Mouse (Mus musculus) hindbrain, embryonic 16.5 days (tissue): Measurements from ENCODE around the gene Ppp1r10. TPM values are rescaled to one million over a fixed set of nuclear protein-coding genes. Genes with fewer than 3 reads are reported as not detected.

Experiments
- ATAC-seq: fragments of 200-750 bp; cut with Nextera tagmentation; 2 replicates; pipeline ENCODE4 v1.8.0; 2017; ENCODE audit warnings: moderate TSS enrichment, moderate library complexity
- H3K27ac ChIP-seq: fragments of 300-500 bp; sonication (generic); 2 replicates; pipeline ENCODE4 v1.5.1; 2014; ENCODE audit warnings: low read depth, mild to moderate bottlenecking, control low read depth, low read length, moderate library complexity
- H3K27me3 ChIP-seq: fragments of 300-500 bp; sonication (generic); replicated peaks from 2 replicates; pipeline ENCODE4 v1.6.1; 2014; ENCODE audit warnings: low read length; ENCODE audit not compliant: control insufficient read depth, insufficient read depth
- H3K36me3 ChIP-seq: fragments of 300-500 bp; sonication (generic); 2 replicates; pipeline ENCODE4 v1.6.1; 2014; ENCODE audit warnings: mild to moderate bottlenecking, low read length, moderate library complexity, mixed read lengths; ENCODE audit not compliant: control insufficient read depth, insufficient read depth
- H3K4me1 ChIP-seq: fragments of 300-500 bp; sonication (generic); 2 replicates; pipeline ENCODE4 v1.6.1; 2014; ENCODE audit warnings: low read depth, low read length; ENCODE audit not compliant: control insufficient read depth, insufficient read depth
- H3K4me2 ChIP-seq: fragments of 300-500 bp; sonication (generic); 2 replicates; pipeline ENCODE4 v1.6.1; 2014; ENCODE audit warnings: mild to moderate bottlenecking, low read length, control low read depth, moderate library complexity
- H3K4me3 ChIP-seq: fragments of 300-500 bp; sonication (generic); 2 replicates; pipeline ENCODE4 v1.5.1; 2014; ENCODE audit warnings: mild to moderate bottlenecking, low read length, control low read depth, moderate library complexity
- H3K9ac ChIP-seq: fragments of 300-500 bp; sonication (generic); 2 replicates; pipeline ENCODE4 v1.6.1; 2014; ENCODE audit warnings: low read depth, mild to moderate bottlenecking, control low read depth, low read length, moderate library complexity
- H3K9me3 ChIP-seq: fragments of 300-500 bp; sonication (generic); 2 replicates; pipeline ENCODE4 v1.6.1; 2014; ENCODE audit warnings: mild to moderate bottlenecking, low read length, moderate library complexity; ENCODE audit not compliant: control insufficient read depth
- WGBS: fragments of 180-500 bp; shearing (Covaris S2); extraction: QIAGEN DNeasy Blood & Tissue Kit; methylation state at CpG from one replicate; pipeline ENCODE4 v1.1.7; 2014; 5-methylcytosine and 5-hydroxymethylcytosine counted together
- polyA plus RNA-seq: library from polyadenylated mRNA; unstranded; fragments of >200 nt; fragmentation: Nextera tagmentation; extraction: Ambion mirVana; gene quantifications from 2 replicates; pipeline ENCODE4 v1.2.1, GENCODE M21; 2015

Ppp1r10 gene
- polyA plus RNA-seq, 1 experiment from 2014 or later, result 32.7 TPM

DNA sequence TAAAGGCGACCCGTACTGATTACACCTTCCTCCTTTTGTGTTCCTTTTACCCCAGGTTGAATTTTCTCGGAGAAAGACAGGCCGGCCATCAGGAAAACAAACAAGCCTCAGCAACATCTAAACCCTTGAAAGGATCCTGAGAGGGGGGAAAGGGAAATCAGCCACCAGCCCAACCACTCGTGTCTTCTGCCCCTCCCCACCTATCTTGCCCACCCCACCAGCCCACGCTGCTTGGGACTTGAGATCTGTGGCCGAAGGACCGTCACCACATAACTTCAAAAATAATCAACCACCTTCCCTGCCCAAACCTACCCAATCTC lies 869 bp downstream of the Ppp1r10 start:
- ATAC-seq, result no peak
- H3K9ac ChIP-seq, result peak overlapping the region; percentile 88
- peak overlapping the region; percentile 67 for H3K4me3 ChIP-seq
- H3K27ac ChIP-seq, result peak overlapping the region; percentile 91
- peak overlapping the region; percentile 87 for H3K4me2 ChIP-seq
- H3K27me3 ChIP-seq, result no peaks in the 10 kb centered on the region
- no peaks in the 10 kb centered on the region for H3K9me3 ChIP-seq
- no peaks in the 10 kb centered on the region; the same call in 1 of the 2 replicates for H3K36me3 ChIP-seq
- H3K4me1 ChIP-seq, result peaks cover 31% of the 10 kb centered on the region
- 0% methylated on average over 8 of the region's 8 CpGs for WGBS

DNA sequence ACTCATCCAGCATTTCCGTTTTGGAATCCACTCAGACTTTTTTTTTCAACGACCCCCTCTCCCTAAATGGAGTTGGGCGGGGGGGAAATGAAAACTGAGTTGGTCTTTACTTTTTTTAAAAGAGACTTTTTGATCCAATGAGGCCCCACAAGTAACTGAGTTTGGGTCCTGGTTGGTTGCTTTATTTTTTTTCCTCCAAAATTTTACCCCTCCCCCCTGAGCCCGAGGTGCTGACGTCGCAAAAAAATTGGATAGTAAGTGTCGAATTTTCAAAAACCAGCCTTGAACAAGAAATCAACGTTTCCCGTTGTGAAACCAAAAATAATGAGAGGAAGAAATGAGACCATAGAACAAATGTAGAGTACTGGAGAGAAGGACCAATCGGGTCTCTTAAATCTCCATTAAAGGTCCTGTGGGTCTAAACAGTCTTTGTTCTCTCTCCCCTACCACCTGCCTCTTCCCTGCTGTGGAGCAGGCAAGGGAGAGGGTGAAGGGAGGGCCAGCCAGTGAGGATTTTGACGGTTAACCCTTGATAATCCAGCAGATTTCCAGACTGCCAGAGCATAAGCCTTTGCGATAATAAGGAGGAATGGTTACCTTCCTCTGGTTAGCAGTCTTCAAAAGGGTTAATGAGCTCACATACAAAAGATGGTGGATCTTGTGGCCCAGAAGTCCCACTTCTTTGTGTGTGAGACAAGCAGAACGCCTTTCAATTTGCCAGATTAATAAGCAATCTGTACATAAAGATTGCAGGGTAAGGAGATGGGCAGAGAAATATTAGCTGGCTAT lies 1.4 kb downstream of the Ppp1r10 start:
- peak; percentile 7 for ATAC-seq
- no peaks in the 10 kb centered on the region for H3K27me3 ChIP-seq

DNA sequence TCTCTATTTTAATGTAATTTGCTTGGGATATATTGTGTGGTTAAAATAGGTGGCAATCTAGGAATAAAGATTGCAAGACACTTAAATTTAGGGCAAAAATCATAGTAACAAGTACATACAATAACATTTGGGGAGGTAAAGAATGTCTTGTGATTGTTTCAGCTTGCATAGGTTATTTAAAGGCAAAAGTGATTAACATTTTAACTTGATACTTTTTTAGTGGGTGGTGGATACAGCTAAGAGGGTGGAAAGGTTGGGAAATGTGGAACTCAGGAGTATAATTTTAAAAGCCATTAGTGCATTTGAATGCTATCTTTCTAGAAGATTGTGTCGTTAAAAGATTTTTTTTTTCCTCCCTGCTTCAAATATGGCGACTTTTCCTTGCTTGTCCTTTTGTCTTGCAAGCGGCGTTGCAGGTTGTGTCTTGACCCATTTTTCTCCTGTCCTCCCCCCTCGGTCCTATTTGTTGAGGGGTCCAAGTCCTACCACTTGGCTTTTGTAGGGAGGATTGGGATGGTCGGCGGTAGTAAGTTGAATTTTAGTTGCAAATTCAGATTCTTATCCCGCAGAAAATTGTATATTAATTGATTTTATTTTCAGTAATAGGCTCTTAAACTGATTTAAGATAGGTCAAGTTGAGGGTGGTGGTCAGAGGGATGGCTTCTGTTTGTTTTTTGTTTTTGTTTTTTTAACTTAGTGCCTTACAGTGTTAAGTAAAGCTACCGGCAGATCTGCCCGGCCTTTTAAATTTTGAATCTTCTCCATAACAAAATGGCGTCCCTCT lies 2.2 kb downstream of the Ppp1r10 start:
- H3K9ac ChIP-seq, result peak overlapping the region; percentile 88
- peak overlapping the region; percentile 87 for H3K4me2 ChIP-seq
- peak overlapping the region; percentile 91 for H3K27ac ChIP-seq
- 0 out of 2 replicates have a peak, but pooled peaks cover 2% of the 10 kb centered on the region for H3K36me3 ChIP-seq
- H3K4me3 ChIP-seq, result peak overlapping the region; percentile 67
- no peaks in the 10 kb centered on the region for H3K27me3 ChIP-seq
- 0% methylated on average over 11 of the region's 11 CpGs for WGBS
- no peak for ATAC-seq
- H3K9me3 ChIP-seq, result no peaks in the 10 kb centered on the region
- H3K4me1 ChIP-seq, result peaks cover 33% of the 10 kb centered on the region

More for the DNA sequence above, 1.4 kb downstream of the Ppp1r10 start:
- under 1% methylated on average over 13 of the region's 13 CpGs for WGBS
- Histone ChIP-seq H3K4me1 (peaks cover 33% of the 10 kb centered on the region), H3K9ac (peak overlapping the region; percentile 88), H3K4me2 (peak overlapping the region; percentile 87), H3K27ac (peak overlapping the region; percentile 91), H3K9me3 (no peaks in the 10 kb centered on the region), H3K4me3 (peak overlapping the region; percentile 67), H3K36me3 (no peaks in the 10 kb centered on the region; the same call in 1 of the 2 replicates)

DNA sequence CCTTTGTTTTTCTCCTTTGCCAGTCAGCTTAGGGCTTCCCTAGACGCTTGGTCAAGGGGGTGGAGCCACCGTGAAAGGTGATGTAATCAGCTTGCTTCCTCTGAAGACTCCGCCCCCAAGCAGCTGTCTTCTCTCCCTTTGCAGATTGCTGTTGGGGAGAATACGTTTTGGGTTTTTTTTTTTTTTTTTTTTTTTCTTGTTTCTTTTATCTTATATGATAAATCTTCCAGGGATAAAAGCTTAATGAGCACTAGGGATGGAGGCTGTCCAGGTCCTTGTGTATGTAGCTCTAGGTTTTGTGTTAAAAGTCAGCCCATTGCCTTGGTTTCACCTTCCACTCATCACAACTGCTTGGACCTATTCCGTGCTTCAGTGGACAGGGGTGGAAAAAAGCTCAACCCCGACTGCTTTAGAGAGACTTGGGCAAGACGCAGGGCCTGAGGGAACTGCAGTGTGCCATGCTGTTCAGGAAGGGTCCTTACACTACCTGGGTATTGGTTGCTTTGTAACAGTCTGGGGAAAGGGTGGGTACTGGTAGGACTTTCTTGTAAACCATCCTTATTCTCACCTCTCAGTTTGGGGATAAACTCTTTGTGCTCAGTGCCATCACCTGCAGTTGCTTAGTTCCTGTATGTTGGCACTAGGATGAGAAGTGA lies 3.0 kb downstream of the Ppp1r10 start:
- Histone ChIP-seq H3K4me2 (peak overlapping the region; percentile 87), H3K27me3 (no peaks in the 10 kb centered on the region), H3K4me1 (peaks cover 33% of the 10 kb centered on the region), H3K9me3 (no peaks in the 10 kb centered on the region), H3K9ac (peak overlapping the region; percentile 88), H3K4me3 (peak overlapping the region; percentile 67), H3K36me3 (peaks cover 4% of the 10 kb centered on the region), H3K27ac (peak overlapping the region; percentile 91)
- ATAC-seq, result peak; percentile 46
- 2% methylated on average over 7 of the region's 7 CpGs for WGBS

DNA sequence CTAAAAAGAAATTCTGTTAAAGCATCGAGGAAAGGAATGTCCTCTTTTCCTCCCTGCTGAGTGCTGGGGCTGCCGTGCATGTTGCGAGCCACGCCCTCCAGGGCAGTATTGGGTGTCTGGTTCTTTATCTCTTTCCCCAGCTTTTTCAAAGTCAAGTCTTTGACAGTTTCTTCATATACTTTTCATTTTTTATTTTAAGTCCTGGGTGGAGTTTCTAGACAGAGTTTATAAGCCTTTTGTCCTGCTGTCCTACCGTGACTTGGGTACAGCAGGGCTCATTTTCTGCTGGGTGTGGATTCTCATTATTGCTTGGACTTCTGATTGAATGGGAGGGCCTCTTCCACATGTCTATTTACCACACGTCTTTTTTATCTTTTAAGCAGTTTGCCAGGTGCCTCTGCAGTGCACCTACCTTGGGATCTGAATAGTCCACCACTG lies 3.6 kb downstream of the Ppp1r10 start:
- peak overlapping the region; percentile 89 for H3K27ac ChIP-seq
- peaks cover 11% of the 10 kb centered on the region for H3K36me3 ChIP-seq
- 33% methylated on average over 6 of the region's 6 CpGs for WGBS
- H3K4me2 ChIP-seq, result peak overlapping the region; percentile 87
- no peak for ATAC-seq
- no peaks in the 10 kb centered on the region for H3K27me3 ChIP-seq
- peaks cover 33% of the 10 kb centered on the region for H3K4me1 ChIP-seq
- H3K9ac ChIP-seq, result peak overlapping the region; percentile 88; the same call in 1 of the 2 replicates
- peak overlapping the region; percentile 67 for H3K4me3 ChIP-seq
- H3K9me3 ChIP-seq, result no peaks in the 10 kb centered on the region

DNA sequence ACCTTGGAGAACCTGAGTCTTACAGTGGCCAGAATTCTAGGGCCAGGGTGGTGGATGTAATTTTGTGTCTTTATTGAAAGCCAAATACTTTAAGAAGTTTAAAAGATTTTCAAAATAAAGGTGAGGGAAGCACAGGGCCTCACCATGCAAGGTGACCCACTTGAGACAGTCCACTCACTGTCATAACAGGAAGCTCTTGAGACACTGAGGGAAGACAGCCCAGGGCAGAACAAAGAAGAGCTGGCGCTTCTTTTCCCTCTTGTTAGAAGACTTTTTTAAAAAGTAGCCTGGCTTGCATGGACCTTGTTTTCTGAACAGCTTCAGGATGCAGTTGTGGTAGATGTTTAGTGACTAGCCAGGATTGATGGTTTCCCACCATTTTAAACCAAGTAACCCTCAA lies 4.2 kb downstream of the Ppp1r10 start:
- Histone ChIP-seq H3K9me3 (no peaks in the 10 kb centered on the region), H3K4me2 (peak overlapping the region; percentile 87), H3K4me3 (peak overlapping the region; percentile 67), H3K36me3 (peaks cover 15% of the 10 kb centered on the region), H3K4me1 (peaks cover 29% of the 10 kb centered on the region), H3K27ac (peak overlapping the region; percentile 89), H3K27me3 (no peaks in the 10 kb centered on the region), H3K9ac (no peak overlapping the region; the same call in 1 of the 2 replicates)
- no peak for ATAC-seq
- WGBS, result 86% methylated on average over 1 of the region's 1 CpGs

DNA sequence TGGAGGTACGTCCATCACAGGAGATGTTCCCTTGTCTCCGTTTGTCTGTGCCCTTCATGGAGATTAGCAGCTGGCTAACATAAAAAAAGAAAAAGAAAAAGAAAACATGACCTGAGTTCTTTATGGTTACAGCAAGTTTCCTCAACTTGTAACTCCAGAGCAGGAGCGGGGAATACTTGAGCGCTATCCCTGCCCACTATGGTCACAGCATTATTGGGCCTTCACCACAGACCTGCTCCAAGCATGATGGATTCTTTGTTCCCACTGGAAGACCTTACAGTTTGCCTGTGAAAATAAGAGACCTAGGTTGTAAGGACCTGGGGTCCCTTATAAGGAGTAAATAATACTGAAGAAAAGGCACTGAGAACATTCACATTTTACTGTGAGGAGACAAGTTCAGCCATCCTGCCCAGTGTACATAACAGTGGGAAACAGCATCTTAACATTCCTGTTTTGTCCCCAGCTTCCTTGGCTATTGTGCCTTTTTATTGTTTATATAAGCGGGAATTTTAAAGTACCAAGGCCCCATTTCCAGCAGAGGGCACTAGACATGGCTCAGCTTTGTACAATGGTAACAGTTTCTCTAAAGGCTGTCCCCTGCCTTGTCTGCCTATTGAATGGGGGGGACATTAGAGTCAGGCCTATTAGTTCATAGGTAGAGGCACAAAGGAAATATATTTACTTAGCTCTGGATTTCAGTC lies 4.8 kb downstream of the Ppp1r10 start:
- Histone ChIP-seq H3K4me2 (peak overlapping the region; percentile 5; the same call in 1 of the 2 replicates), H3K9me3 (no peaks in the 10 kb centered on the region), H3K4me1 (peaks cover 25% of the 10 kb centered on the region), H3K27ac (peak overlapping the region; percentile 41), H3K4me3 (no peak overlapping the region), H3K36me3 (peaks cover 16% of the 10 kb centered on the region), H3K9ac (no peak overlapping the region), H3K27me3 (no peaks in the 10 kb centered on the region)
- 70% methylated on average over 5 of the region's 5 CpGs for WGBS
- no peak for ATAC-seq

DNA sequence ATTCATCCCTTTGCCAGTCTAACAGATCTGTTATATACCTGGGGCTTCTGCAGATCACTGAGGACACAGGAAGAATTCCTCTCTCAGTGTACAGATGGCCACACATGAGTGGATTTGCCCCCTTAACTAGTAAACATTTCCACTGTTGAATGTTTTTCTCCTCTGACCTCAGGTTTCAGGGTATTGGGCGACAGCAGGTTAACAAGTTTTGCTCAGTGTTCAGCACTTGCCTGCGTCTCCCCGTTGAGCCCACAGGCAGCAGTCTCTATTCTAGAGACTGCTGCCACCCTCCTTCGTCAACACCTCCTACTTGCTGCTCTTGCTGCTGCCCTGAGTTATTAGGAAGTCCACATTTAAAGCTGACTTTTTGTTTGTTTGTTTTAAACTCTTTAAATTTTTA lies 5.5 kb downstream of the Ppp1r10 start:
- no peak overlapping the region; the same call in 1 of the 2 replicates for H3K27ac ChIP-seq
- H3K9me3 ChIP-seq, result no peaks in the 10 kb centered on the region
- H3K9ac ChIP-seq, result no peak overlapping the region
- H3K27me3 ChIP-seq, result no peaks in the 10 kb centered on the region
- H3K4me2 ChIP-seq, result no peak overlapping the region
- H3K4me1 ChIP-seq, result peaks cover 25% of the 10 kb centered on the region
- H3K4me3 ChIP-seq, result no peak overlapping the region
- 81% methylated on average over 4 of the region's 4 CpGs for WGBS
- no peak for ATAC-seq
- peaks cover 23% of the 10 kb centered on the region for H3K36me3 ChIP-seq
